Mouse (Mus musculus): ENCODE measurements at regions not wholly inside any gene's neighbourhood (a gene's known extent, or its start where the extent isn't known, plus 50 kb on each side); places are given as distances from the start of the nearest gene placed in this dataset.
"Not testable (repeated sequence)": the region's sequence is repeated elsewhere in the genome, so short reads cannot be mapped to it uniquely, and the experiment has no call there.

DNA sequence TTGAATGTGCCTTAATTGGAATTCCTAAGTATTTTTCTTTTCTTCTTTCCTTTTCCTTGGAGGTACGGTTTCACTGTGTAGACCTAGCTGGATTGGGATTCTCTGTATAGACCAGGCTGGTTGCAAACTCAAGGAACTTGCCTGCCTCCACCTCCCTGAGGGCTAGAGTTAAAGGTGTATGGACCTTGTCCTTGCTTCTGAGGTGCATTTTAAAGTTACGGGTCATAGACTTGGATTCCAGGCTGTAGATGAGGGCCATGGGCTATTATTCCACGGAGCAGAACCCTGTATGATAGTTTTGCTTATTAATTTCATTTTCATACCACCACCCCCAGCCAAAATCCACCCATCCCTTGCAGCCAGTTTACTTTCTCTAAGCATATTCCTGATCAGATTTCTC, 50.7 kb upstream of the Wdr26 start:
- no peak for ATAC-seq (replicated peaks; ENCODE audit: low FRiP score, low TSS enrichment, poor library complexity, severe bottlenecking)

- ATAC-seq (replicated peaks; ENCODE audit: low FRiP score, low TSS enrichment, poor library complexity, severe bottlenecking): no peak
These were observed 51.4 kb upstream of the Wdr26 start for GRCm38 (mm10) chr1:181263216-181263615.

- ATAC-seq (replicated peaks; ENCODE audit: low FRiP score, low TSS enrichment, poor library complexity, severe bottlenecking): not testable (repeated sequence)
These were observed 58.7 kb upstream of the Wdr26 start for GRCm38 (mm10) chr1:181270469-181270868.

DNA sequence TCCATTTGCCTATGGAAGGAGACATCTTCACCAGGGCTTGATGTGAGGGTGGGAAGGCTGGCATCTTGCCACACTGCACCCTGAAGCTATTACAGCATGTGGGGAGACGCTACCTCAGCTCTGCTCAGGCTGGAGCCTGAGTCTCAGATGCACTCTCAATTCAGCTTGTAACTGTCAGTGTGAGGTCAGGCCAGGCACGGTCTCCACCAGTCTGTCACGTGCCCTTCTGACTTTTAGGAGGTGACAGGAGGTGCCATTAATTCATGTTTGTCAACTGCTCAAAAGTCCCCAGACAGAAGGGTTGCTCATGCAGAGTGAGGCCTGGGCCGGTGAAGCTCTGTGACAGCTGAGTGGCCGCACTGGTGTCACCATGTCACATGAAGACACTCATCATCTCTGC, 59.4 kb upstream of the Wdr26 start:
- peak; percentile 37; the same call in 1 of the 2 replicates for ATAC-seq (replicated peaks; ENCODE audit: low FRiP score, low TSS enrichment, poor library complexity, severe bottlenecking)

- ATAC-seq (replicated peaks; ENCODE audit: low FRiP score, low TSS enrichment, poor library complexity, severe bottlenecking): no peak
These were observed 60.0 kb upstream of the Wdr26 start for GRCm38 (mm10) chr1:181271821-181272220.

GRCm38 (mm10) chr1:181272622-181273296, 61.0 kb upstream of the Wdr26 start:
- peak; percentile 98 for ATAC-seq (replicated peaks; ENCODE audit: low FRiP score, low TSS enrichment, poor library complexity, severe bottlenecking)

- no peak for ATAC-seq (replicated peaks; ENCODE audit: low FRiP score, low TSS enrichment, poor library complexity, severe bottlenecking)
These were observed 61.9 kb upstream of the Wdr26 start for GRCm38 (mm10) chr1:181273540-181274204.

- no peak for ATAC-seq (replicated peaks; ENCODE audit: low FRiP score, low TSS enrichment, poor library complexity, severe bottlenecking)
These were observed 69.0 kb upstream of the Wdr26 start for GRCm38 (mm10) chr1:181280826-181281225.

- not testable (repeated sequence) for ATAC-seq (replicated peaks; ENCODE audit: low FRiP score, low TSS enrichment, poor library complexity, severe bottlenecking)
These were observed 69.4 kb upstream of the Cnih3 start for GRCm38 (mm10) chr1:181282986-181283385.

- ATAC-seq (replicated peaks; ENCODE audit: low FRiP score, low TSS enrichment, poor library complexity, severe bottlenecking): not testable (repeated sequence)
These were observed 68.9 kb upstream of the Cnih3 start for GRCm38 (mm10) chr1:181283539-181283938.

GRCm38 (mm10) chr1:181284301-181285197, 67.9 kb upstream of the Cnih3 start:
- peak; percentile 46; the same call in 1 of the 2 replicates for ATAC-seq (replicated peaks; ENCODE audit: low FRiP score, low TSS enrichment, poor library complexity, severe bottlenecking)

- no peak for ATAC-seq (replicated peaks; ENCODE audit: low FRiP score, low TSS enrichment, poor library complexity, severe bottlenecking)
These were observed 66.8 kb upstream of the Cnih3 start for GRCm38 (mm10) chr1:181285600-181285999.

- no peak for ATAC-seq (replicated peaks; ENCODE audit: low FRiP score, low TSS enrichment, poor library complexity, severe bottlenecking)
These were observed 66.3 kb upstream of the Cnih3 start for GRCm38 (mm10) chr1:181286146-181286545.

- no peak for ATAC-seq (replicated peaks; ENCODE audit: low FRiP score, low TSS enrichment, poor library complexity, severe bottlenecking)
These were observed 65.3 kb upstream of the Cnih3 start for GRCm38 (mm10) chr1:181287166-181287565.

- ATAC-seq (replicated peaks; ENCODE audit: low FRiP score, low TSS enrichment, poor library complexity, severe bottlenecking): no peak
These were observed 62.9 kb upstream of the Cnih3 start for GRCm38 (mm10) chr1:181289385-181290035.

GRCm38 (mm10) chr1:181291202-181291601, 61.2 kb upstream of the Cnih3 start:
- no peak for ATAC-seq (replicated peaks; ENCODE audit: low FRiP score, low TSS enrichment, poor library complexity, severe bottlenecking)

DNA sequence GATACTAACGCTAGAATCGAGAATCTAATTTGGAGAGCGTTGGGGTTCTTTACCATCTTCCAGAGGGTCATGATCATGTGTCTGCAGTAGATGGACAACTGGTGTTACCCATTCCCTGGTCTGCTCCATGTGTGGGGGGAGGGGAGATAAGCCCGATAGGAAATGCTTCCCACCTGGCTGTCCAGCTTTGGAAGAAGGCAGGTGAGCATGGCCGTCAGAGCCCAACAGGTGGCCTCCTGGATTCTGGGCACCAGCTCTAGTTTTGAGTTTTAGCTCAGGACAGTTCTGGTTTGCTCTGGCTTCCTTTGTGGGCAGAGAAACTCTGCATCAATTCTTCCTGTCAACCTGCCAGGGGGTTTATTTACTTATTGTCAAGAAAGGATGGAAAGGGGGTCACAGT, 60.5 kb upstream of the Cnih3 start:
- ATAC-seq (replicated peaks; ENCODE audit: low FRiP score, low TSS enrichment, poor library complexity, severe bottlenecking): no peak

GRCm38 (mm10) chr1:181293079-181293865, 59.2 kb upstream of the Cnih3 start:
- no peak for ATAC-seq (replicated peaks; ENCODE audit: low FRiP score, low TSS enrichment, poor library complexity, severe bottlenecking)

GRCm38 (mm10) chr1:181295651-181296050, 56.8 kb upstream of the Cnih3 start:
- no peak for ATAC-seq (replicated peaks; ENCODE audit: low FRiP score, low TSS enrichment, poor library complexity, severe bottlenecking)

Measured in megakaryocyte-erythroid progenitor cell, adult 5-6 weeks (primary cell).